Mouse (Mus musculus): ENCODE results near the gene Bnip3.

DNA sequence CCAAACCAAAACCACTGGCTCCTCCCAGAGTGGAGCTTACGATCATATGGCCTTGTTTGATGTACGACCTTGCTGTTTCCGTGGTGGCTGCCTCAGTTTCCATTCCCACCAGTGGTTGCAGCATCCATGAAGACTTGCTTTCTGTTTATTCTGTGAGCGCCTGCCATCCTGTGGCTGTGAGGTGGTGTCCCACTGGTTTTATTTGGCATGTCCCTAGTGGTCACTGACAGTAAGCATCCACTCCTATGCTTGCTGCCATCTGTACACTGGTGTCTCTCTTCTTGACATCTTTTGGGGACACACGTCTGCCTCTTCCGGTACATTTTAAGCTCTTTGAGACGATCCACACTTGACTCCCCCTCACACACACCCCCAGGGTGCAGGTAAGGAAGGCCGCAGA, 38.4 kb upstream of the Bnip3 start:
- no peak for TF ChIP-seq CTCF (IDR thresholded peaks at IDR 0.05; ENCODE audit: control insufficient read depth, insufficient read depth, insufficient replicate concordance, low read depth, low read length)
- TF ChIP-seq POLR2A (IDR thresholded peaks at IDR 0.05; ENCODE audit: control insufficient read depth, low read depth, low read length): no peak

Measured in testis, adult 2 months (tissue).